Mouse (Mus musculus): ENCODE results near the gene Ptprm. TPM values are rescaled to one million over a fixed set of nuclear protein-coding genes. Genes with fewer than 3 reads are reported as not detected.
A peak's percentile ranks its signal among the peaks of the same experiment; 100 is the strongest.

Ptprm gene
- polyA plus RNA-seq, 1 experiment = not detected

DNA sequence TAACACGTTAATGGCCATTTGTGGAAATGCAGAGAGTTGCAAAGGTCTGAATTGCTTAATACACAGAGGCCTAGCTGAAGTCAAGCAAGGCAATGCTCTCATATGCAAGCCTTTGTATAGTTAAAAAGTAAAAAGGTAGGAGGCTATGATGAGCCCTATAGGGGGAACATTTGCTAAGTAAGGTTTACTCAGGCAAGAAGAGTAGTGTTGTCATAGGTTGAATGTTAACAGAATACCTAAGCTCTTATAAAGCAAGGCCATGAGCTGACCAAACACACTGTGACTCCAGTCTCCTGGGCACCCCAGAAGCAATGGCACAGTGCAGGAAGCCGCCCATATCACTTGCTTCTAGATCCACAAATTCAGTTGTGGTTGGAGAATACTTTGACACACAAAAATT, 267.4 kb downstream of the Ptprm start:
- H3K4me3 ChIP-seq (ENCODE audit: insufficient read depth, low read depth, low read length) = no peak overlapping the region
- 92% methylated on average over 2 of the region's 2 CpGs for WGBS
- TF ChIP-seq POLR2A (IDR thresholded peaks at IDR 0.05; ENCODE audit: insufficient read depth, low read depth, low read length) (no peak), CTCF (IDR thresholded peaks at IDR 0.05; ENCODE audit: insufficient read depth, low read depth, low read length) (no peak)
- H3K4me1 ChIP-seq (ENCODE audit: control insufficient read depth, insufficient read depth, low read length) = peaks cover 12% of the 10 kb centered on the region
- H3K27ac ChIP-seq (ENCODE audit: insufficient read depth, low read depth, low read length) = no peak overlapping the region

DNA sequence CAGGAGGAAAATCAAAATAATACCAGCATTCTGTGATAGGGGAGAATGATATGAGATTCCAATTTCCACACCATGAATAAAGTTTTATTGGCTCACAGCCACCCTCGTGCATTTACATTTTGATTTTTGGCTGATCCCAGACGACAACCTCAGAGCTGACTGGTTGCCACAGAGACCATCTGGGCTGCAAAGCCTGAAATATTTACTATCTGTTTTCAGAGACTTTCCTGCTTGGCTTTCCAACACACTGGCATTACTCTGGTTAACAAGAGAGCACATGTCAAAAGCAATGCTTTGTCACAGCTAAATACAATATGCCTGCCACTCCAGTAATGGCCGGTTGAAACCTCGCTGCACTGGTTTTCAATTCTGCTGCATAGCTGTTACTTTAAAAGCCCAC, 269.8 kb downstream of the Ptprm start:
- Histone ChIP-seq H3K4me3 (ENCODE audit: insufficient read depth, low read depth, low read length) (no peak overlapping the region), H3K27ac (ENCODE audit: insufficient read depth, low read depth, low read length) (no peak overlapping the region), H3K4me1 (ENCODE audit: control insufficient read depth, insufficient read depth, low read length) (peaks cover 9% of the 10 kb centered on the region)
- no peak for TF ChIP-seq POLR2A (IDR thresholded peaks at IDR 0.05; ENCODE audit: insufficient read depth, low read depth, low read length)
- WGBS = 40% methylated on average over 4 of the region's 4 CpGs

DNA sequence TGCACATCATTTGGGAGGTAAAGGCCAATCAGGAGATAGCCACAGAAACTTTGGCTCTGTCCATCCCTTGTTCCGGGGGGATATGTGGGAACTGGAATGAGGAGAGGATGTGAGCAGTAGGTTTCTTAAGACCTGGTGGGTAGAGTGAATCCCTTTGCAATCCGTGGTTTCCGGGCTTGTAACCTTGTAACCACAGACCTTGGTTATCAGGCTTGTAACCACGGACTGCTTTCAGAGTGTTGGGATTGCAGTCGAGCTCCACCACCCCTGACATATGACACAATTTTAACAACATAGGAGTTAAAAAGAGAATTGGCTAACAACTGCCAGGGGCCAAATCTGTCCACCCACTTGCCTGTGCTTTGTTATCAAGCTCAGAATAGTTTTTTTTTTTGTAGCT, 270.2 kb downstream of the Ptprm start:
- TF ChIP-seq CTCF (IDR thresholded peaks at IDR 0.05; ENCODE audit: insufficient read depth, low read depth, low read length) = no peak
- no peak for TF ChIP-seq POLR2A (IDR thresholded peaks at IDR 0.05; ENCODE audit: insufficient read depth, low read depth, low read length)
- Histone ChIP-seq H3K4me3 (ENCODE audit: insufficient read depth, low read depth, low read length) (no peak overlapping the region), H3K4me1 (ENCODE audit: control insufficient read depth, insufficient read depth, low read length) (peaks cover 9% of the 10 kb centered on the region), H3K27ac (ENCODE audit: insufficient read depth, low read depth, low read length) (0 out of 2 replicates have a peak overlapping the region, but pooled peaks have one; percentile 37)
- WGBS = 34% methylated on average over 5 of the region's 5 CpGs

DNA sequence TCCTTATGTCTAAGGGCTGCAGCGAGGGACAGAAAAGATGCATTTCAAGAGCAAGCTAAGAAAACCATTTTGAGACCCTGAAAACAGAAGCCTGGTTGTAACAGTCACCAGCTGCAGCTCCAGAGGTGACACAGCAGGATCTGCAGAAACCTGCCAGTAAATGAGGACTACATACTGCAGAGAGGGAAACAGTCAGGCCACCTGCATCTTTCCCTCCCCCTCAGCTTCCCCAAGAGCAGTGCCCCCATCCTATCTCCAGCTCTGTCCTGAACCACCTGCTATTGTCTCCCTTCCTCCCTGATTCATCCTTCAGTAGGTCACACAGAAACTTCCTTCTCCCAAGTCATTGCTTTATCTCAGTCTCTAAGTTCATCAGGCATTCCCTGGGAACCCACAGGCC, 274.7 kb downstream of the Ptprm start:
- WGBS = 41% methylated on average over 1 of the region's 1 CpGs

DNA sequence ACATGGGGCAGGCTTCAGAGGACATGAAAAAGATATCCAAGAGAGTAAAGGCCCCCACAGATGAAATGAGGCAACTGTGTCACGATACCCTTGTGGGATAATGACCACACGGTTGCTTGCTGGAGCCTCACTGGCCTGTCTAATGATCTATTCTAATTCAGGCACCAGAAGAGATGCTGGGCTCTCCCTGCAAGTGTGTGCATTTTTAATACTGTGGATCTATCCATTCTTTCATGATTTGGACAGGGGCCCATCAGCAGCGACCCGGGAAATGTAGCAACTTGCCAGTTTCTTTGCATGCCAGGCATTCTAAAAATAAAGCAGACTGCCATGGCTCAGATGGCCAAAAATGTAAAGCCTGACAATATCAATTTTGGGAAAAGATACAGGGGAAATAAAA, 280.7 kb downstream of the Ptprm start:
- TF ChIP-seq CTCF (IDR thresholded peaks at IDR 0.05; ENCODE audit: insufficient read depth, low read depth, low read length) = no peak
- no peak for TF ChIP-seq POLR2A (IDR thresholded peaks at IDR 0.05; ENCODE audit: insufficient read depth, low read depth, low read length)

More for the DNA sequence above, 274.7 kb downstream of the Ptprm start:
- H3K27ac ChIP-seq (ENCODE audit: insufficient read depth, low read depth, low read length) = no peak overlapping the region
- H3K4me3 ChIP-seq (ENCODE audit: insufficient read depth, low read depth, low read length) = no peak overlapping the region
- peaks cover 14% of the 10 kb centered on the region for H3K4me1 ChIP-seq (ENCODE audit: control insufficient read depth, insufficient read depth, low read length)
- TF ChIP-seq POLR2A (IDR thresholded peaks at IDR 0.05; ENCODE audit: insufficient read depth, low read depth, low read length) (no peak), CTCF (IDR thresholded peaks at IDR 0.05; ENCODE audit: insufficient read depth, low read depth, low read length) (no peak)

DNA sequence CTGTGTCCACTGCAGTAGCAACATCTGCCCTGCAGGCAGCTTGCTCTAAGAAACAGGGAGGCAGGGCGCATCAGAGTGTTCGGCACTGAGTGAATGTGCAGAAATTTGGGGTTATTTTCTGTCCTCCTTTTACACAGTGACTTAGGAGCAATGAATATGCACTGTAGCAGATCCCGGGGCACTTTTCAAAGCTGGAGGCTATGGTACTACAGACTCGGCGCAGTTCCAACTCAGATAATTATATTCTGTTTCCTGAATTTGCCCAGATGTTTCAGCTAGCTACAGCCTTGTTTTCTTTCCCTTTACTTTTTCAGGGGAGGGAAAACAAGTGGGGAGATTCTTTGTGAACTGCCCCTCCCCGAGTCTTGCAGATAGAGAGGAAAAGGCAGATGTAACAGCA, 281.1 kb downstream of the Ptprm start:
- TF ChIP-seq CTCF (IDR thresholded peaks at IDR 0.05; ENCODE audit: insufficient read depth, low read depth, low read length) (no peak), POLR2A (IDR thresholded peaks at IDR 0.05; ENCODE audit: insufficient read depth, low read depth, low read length) (no peak)
- H3K27ac ChIP-seq (ENCODE audit: insufficient read depth, low read depth, low read length) = peak overlapping the region; percentile 64
- WGBS = 16% methylated on average over 6 of the region's 6 CpGs
- no peak overlapping the region for H3K4me3 ChIP-seq (ENCODE audit: insufficient read depth, low read depth, low read length)
- H3K4me1 ChIP-seq (ENCODE audit: control insufficient read depth, insufficient read depth, low read length) = peaks cover 9% of the 10 kb centered on the region

More for the DNA sequence above, 280.7 kb downstream of the Ptprm start:
- WGBS = 12% methylated on average over 4 of the region's 4 CpGs
- H3K27ac ChIP-seq (ENCODE audit: insufficient read depth, low read depth, low read length) = peak overlapping the region; percentile 64
- H3K4me1 ChIP-seq (ENCODE audit: control insufficient read depth, insufficient read depth, low read length) = peaks cover 9% of the 10 kb centered on the region
- no peak overlapping the region for H3K4me3 ChIP-seq (ENCODE audit: insufficient read depth, low read depth, low read length)

DNA sequence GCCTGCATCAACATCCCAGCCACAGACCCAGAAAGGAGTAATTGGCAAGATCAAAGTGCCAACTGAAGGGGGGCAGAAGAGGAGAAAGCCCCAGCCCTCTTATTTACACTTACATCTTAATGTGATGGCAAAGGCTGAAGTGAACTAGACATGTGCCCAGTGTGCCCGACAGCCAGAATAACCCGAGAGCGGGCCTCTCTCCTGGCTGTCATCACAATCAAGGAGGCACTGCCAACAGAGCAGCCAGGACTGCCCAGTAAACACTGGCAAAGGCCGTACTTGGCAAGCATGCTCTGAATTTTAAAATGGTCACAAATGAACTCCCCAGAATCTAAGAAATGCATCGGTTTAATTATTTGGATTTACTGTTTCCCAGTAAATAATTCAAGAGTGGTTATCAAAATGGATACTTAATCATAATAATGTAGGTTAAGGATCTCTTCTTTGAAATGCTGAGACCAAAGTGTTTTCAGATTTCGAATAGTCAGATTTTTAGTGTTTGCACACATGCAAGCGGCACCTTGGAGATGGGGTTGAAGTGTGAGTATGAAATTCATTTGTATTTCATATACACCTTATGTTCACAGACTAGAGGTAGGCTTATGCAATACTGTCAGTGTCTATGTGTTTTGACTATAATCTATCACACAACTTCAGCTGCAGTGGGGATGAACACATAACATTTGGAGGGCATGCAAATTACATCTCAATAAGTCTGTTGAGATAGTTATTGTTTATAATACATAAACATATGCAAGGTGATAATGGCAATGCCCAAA, 282.8 kb downstream of the Ptprm start:
- 68% methylated on average over 7 of the region's 7 CpGs for WGBS
- no peak overlapping the region for H3K27ac ChIP-seq (ENCODE audit: insufficient read depth, low read depth, low read length)
- H3K4me3 ChIP-seq (ENCODE audit: insufficient read depth, low read depth, low read length) = no peak overlapping the region
- H3K4me1 ChIP-seq (ENCODE audit: control insufficient read depth, insufficient read depth, low read length) = peaks cover 9% of the 10 kb centered on the region
- TF ChIP-seq POLR2A (IDR thresholded peaks at IDR 0.05; ENCODE audit: insufficient read depth, low read depth, low read length) (no peak), CTCF (IDR thresholded peaks at IDR 0.05; ENCODE audit: insufficient read depth, low read depth, low read length) (no peak)

DNA sequence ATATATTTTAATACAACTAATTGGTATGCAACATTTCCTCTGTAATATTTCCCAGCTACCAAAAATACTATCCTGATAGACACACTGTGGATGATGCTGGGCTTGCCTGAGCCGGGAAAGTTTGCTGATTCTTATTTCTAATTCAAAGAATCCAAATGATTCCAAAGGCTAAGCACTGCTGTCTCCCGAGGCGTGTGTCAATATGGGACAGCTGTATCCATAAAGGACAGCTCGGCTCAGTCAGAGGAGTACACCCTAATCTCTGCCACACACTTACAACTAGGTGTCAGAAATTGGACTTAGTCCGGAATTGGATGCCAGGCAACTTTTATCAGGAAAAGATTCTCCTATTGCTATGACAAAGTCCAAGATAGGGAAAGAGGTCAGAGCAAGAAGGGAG, 290.6 kb downstream of the Ptprm start:
- Histone ChIP-seq H3K27ac (ENCODE audit: insufficient read depth, low read depth, low read length) (no peak overlapping the region), H3K4me3 (ENCODE audit: insufficient read depth, low read depth, low read length) (no peak overlapping the region), H3K4me1 (ENCODE audit: control insufficient read depth, insufficient read depth, low read length) (no peaks in the 10 kb centered on the region; the same call in 1 of the 2 replicates)
- 76% methylated on average over 5 of the region's 5 CpGs for WGBS
- TF ChIP-seq POLR2A (IDR thresholded peaks at IDR 0.05; ENCODE audit: insufficient read depth, low read depth, low read length) (no peak), CTCF (IDR thresholded peaks at IDR 0.05; ENCODE audit: insufficient read depth, low read depth, low read length) (no peak)

DNA sequence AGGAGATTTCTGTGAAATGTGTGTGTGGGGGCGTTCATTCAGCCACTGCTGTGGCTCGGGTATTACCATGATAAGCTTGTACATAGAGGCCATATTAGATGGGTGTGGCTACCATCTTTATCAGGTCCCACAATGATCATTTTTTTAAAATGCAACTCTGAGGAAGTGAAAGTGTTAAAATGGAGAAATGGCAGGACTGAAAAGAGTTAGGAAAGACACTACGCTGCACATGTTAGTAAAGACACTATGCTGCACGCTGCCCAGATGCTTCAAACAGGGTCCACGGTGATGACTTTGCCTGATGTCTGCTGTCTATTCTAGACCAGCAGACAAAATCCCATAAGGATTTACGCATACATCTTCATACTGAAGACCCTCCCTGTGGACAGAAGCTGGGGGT, 298.6 kb downstream of the Ptprm start:
- WGBS = 90% methylated on average over 6 of the region's 6 CpGs
- 0 out of 2 replicates have a peak, but pooled peaks cover 5% of the 10 kb centered on the region for H3K4me1 ChIP-seq (ENCODE audit: control insufficient read depth, insufficient read depth, low read length)
- no peak overlapping the region for H3K4me3 ChIP-seq (ENCODE audit: insufficient read depth, low read depth, low read length)
- H3K27ac ChIP-seq (ENCODE audit: insufficient read depth, low read depth, low read length) = no peak overlapping the region
- TF ChIP-seq POLR2A (IDR thresholded peaks at IDR 0.05; ENCODE audit: insufficient read depth, low read depth, low read length) (no peak), CTCF (IDR thresholded peaks at IDR 0.05; ENCODE audit: insufficient read depth, low read depth, low read length) (no peak)
